Mouse (Mus musculus): ENCODE data around the gene Ifngr1. TPM values are rescaled to one million over a fixed set of nuclear protein-coding genes. Genes with fewer than 3 reads are reported as not detected.

Gene Ifngr1
- total and polyA plus RNA-seq, 2 experiments, result 9.0 to 16.8 TPM

- Histone ChIP-seq H3K79me2 (ENCODE audit: control insufficient read depth, insufficient read depth, low read length) (no peaks in the 10 kb centered on the region), H3K36me3 (ENCODE audit: control insufficient read depth, insufficient read depth, low read length) (peaks cover 16% of the 10 kb centered on the region), H3K4me3 (ENCODE audit: insufficient read depth, low read depth, low read length) (no peak overlapping the region), H3K27me3 (ENCODE audit: control insufficient read depth, insufficient read depth, low read length) (no peaks in the 10 kb centered on the region), H3K4me1 (ENCODE audit: control insufficient read depth, insufficient read depth, low read length) (no peaks in the 10 kb centered on the region), H3K9ac (ENCODE audit: low read depth, low read length) (no peak overlapping the region), H3K27ac (replicated peaks; ENCODE audit: insufficient read depth, low read depth, low read length) (no peak overlapping the region)
- WGBS, result 69% methylated on average over 7 of the region's 7 CpGs
- TF ChIP-seq POLR2A (IDR thresholded peaks at IDR 0.05; ENCODE audit: extremely low read depth, insufficient read depth, low read length) (no peak), CTCF (IDR thresholded peaks at IDR 0.05; ENCODE audit: low read depth, low read length) (no peak)
- DNase-seq (ENCODE audit: extremely low read depth, low read depth, low spot score), result no peak
Measured at GRCm38 (mm10) chr10:19613111-19613753, 21.5 kb downstream of the Ifngr1 start.

- Histone ChIP-seq H3K4me3 (ENCODE audit: insufficient read depth, low read depth, low read length) (no peak overlapping the region), H3K27ac (replicated peaks; ENCODE audit: insufficient read depth, low read depth, low read length) (no peak overlapping the region), H3K27me3 (ENCODE audit: control insufficient read depth, insufficient read depth, low read length) (no peaks in the 10 kb centered on the region), H3K9ac (ENCODE audit: low read depth, low read length) (no peak overlapping the region), H3K79me2 (ENCODE audit: control insufficient read depth, insufficient read depth, low read length) (no peaks in the 10 kb centered on the region), H3K36me3 (ENCODE audit: control insufficient read depth, insufficient read depth, low read length) (no peaks in the 10 kb centered on the region), H3K4me1 (ENCODE audit: control insufficient read depth, insufficient read depth, low read length) (no peaks in the 10 kb centered on the region)
- WGBS, result 86% methylated on average over 5 of the region's 5 CpGs
- no peak for DNase-seq (ENCODE audit: extremely low read depth, low read depth, low spot score)
- TF ChIP-seq POLR2A (IDR thresholded peaks at IDR 0.05; ENCODE audit: extremely low read depth, insufficient read depth, low read length) (no peak), CTCF (IDR thresholded peaks at IDR 0.05; ENCODE audit: low read depth, low read length) (no peak)
Measured at GRCm38 (mm10) chr10:19619736-19620135, 28.0 kb downstream of the Ifngr1 start.

- WGBS, result 89% methylated on average over 2 of the region's 2 CpGs
- TF ChIP-seq POLR2A (IDR thresholded peaks at IDR 0.05; ENCODE audit: extremely low read depth, insufficient read depth, low read length), result no peak
- TF ChIP-seq CTCF (IDR thresholded peaks at IDR 0.05; ENCODE audit: low read depth, low read length), result no peak
- no peaks in the 10 kb centered on the region for H3K27me3 ChIP-seq (ENCODE audit: control insufficient read depth, insufficient read depth, low read length)
- H3K36me3 ChIP-seq (ENCODE audit: control insufficient read depth, insufficient read depth, low read length), result no peaks in the 10 kb centered on the region
- no peak for DNase-seq (ENCODE audit: extremely low read depth, low read depth, low spot score)
- no peaks in the 10 kb centered on the region for H3K79me2 ChIP-seq (ENCODE audit: control insufficient read depth, insufficient read depth, low read length)
- no peak within 1 kb of the TSS for H3K27ac ChIP-seq (replicated peaks; ENCODE audit: insufficient read depth, low read depth, low read length)
- H3K4me3 ChIP-seq (ENCODE audit: insufficient read depth, low read depth, low read length), result no peak within 1 kb of the TSS
- H3K4me1 ChIP-seq (ENCODE audit: control insufficient read depth, insufficient read depth, low read length), result no peaks in the 10 kb centered on the region
- H3K9ac ChIP-seq (ENCODE audit: low read depth, low read length), result no peak within 1 kb of the TSS
Measured at GRCm38 (mm10) chr10:19621408-19622048, 29.8 kb downstream of the Ifngr1 start, which contains the start of gene Il22ra2. Il22ra2 (plus strand) TSS chr10:19621998.

- Histone ChIP-seq H3K27me3 (ENCODE audit: control insufficient read depth, insufficient read depth, low read length) (no peaks in the 10 kb centered on the region), H3K4me1 (ENCODE audit: control insufficient read depth, insufficient read depth, low read length) (no peaks in the 10 kb centered on the region), H3K36me3 (ENCODE audit: control insufficient read depth, insufficient read depth, low read length) (no peaks in the 10 kb centered on the region), H3K4me3 (ENCODE audit: insufficient read depth, low read depth, low read length) (no peak overlapping the region), H3K9ac (ENCODE audit: low read depth, low read length) (no peak overlapping the region), H3K27ac (replicated peaks; ENCODE audit: insufficient read depth, low read depth, low read length) (no peak overlapping the region), H3K79me2 (ENCODE audit: control insufficient read depth, insufficient read depth, low read length) (no peaks in the 10 kb centered on the region)
- no peak for TF ChIP-seq CTCF (IDR thresholded peaks at IDR 0.05; ENCODE audit: low read depth, low read length)
- TF ChIP-seq POLR2A (IDR thresholded peaks at IDR 0.05; ENCODE audit: extremely low read depth, insufficient read depth, low read length), result no peak
- 80% methylated on average over 1 of the region's 1 CpGs for whole genome bisulfite sequencing
- no peak for DNase-seq (ENCODE audit: extremely low read depth, low read depth, low spot score)
Measured at GRCm38 (mm10) chr10:19624617-19625016, 32.9 kb downstream of the Ifngr1 start.

GRCm38 (mm10) chr10:19627342-19627741 is 35.6 kb downstream of the Ifngr1 start:
- Histone ChIP-seq H3K4me3 (ENCODE audit: insufficient read depth, low read depth, low read length) (no peak overlapping the region), H3K4me1 (ENCODE audit: control insufficient read depth, insufficient read depth, low read length) (no peaks in the 10 kb centered on the region), H3K36me3 (ENCODE audit: control insufficient read depth, insufficient read depth, low read length) (no peaks in the 10 kb centered on the region), H3K9ac (ENCODE audit: low read depth, low read length) (no peak overlapping the region), H3K79me2 (ENCODE audit: control insufficient read depth, insufficient read depth, low read length) (no peaks in the 10 kb centered on the region), H3K27ac (replicated peaks; ENCODE audit: insufficient read depth, low read depth, low read length) (no peak overlapping the region), H3K27me3 (ENCODE audit: control insufficient read depth, insufficient read depth, low read length) (no peaks in the 10 kb centered on the region)
- no peak for DNase-seq (ENCODE audit: extremely low read depth, low read depth, low spot score)
- WGBS, result 94% methylated on average over 2 of the region's 2 CpGs
- TF ChIP-seq POLR2A (IDR thresholded peaks at IDR 0.05; ENCODE audit: extremely low read depth, insufficient read depth, low read length) (no peak), CTCF (IDR thresholded peaks at IDR 0.05; ENCODE audit: low read depth, low read length) (no peak)

- Histone ChIP-seq H3K4me1 (ENCODE audit: control insufficient read depth, insufficient read depth, low read length) (no peaks in the 10 kb centered on the region), H3K9ac (ENCODE audit: low read depth, low read length) (no peak overlapping the region), H3K36me3 (ENCODE audit: control insufficient read depth, insufficient read depth, low read length) (no peaks in the 10 kb centered on the region), H3K4me3 (ENCODE audit: insufficient read depth, low read depth, low read length) (no peak overlapping the region), H3K27me3 (ENCODE audit: control insufficient read depth, insufficient read depth, low read length) (no peaks in the 10 kb centered on the region), H3K27ac (replicated peaks; ENCODE audit: insufficient read depth, low read depth, low read length) (no peak overlapping the region), H3K79me2 (ENCODE audit: control insufficient read depth, insufficient read depth, low read length) (no peaks in the 10 kb centered on the region)
- no peak for DNase-seq (ENCODE audit: extremely low read depth, low read depth, low spot score)
- 75% methylated on average over 4 of the region's 4 CpGs for WGBS
- no peak for TF ChIP-seq POLR2A (IDR thresholded peaks at IDR 0.05; ENCODE audit: extremely low read depth, insufficient read depth, low read length)
- TF ChIP-seq CTCF (IDR thresholded peaks at IDR 0.05; ENCODE audit: low read depth, low read length), result no peak
Measured at GRCm38 (mm10) chr10:19627748-19628147, 36.0 kb downstream of the Ifngr1 start.
